Mouse (Mus musculus) lung, postnatal 0 days (tissue): ENCODE measurements around the gene Gla.

Experiments used
- CTCF ChIP-seq: IDR thresholded peaks from 2 replicates; pipeline ENCODE4 v1.5.1; 2016; ENCODE audit warnings: antibody characterized with exemption, mild to moderate bottlenecking
- EP300 ChIP-seq: IDR thresholded peaks from 2 replicates; pipeline ENCODE4 v1.6.1; 2016; ENCODE audit warnings: antibody characterized with exemption, mild to moderate bottlenecking, control low read depth

- TF ChIP-seq CTCF, result peak; percentile 63
- TF ChIP-seq EP300, result no peak
Observed at GRCm38 (mm10) chrX:134609472-134609871, 8.5 kb upstream of the Gla start.
